Mouse (Mus musculus): ENCODE data around the gene Ptprh.

The Ptprh gene

GRCm38 (mm10) chr7:4500892-4501471, 102.9 kb downstream of the Ptprh start:
- TF ChIP-seq GATA4 (IDR thresholded peaks at IDR 0.05; ENCODE audit: insufficient replicate concordance, low read length), result no peak

GRCm38 (mm10) chr7:4499034-4499433, 104.8 kb downstream of the Ptprh start:
- no peak for TF ChIP-seq GATA4 (IDR thresholded peaks at IDR 0.05; ENCODE audit: insufficient replicate concordance, low read length)
